Mouse (Mus musculus) MEL (cell line): ENCODE results near the gene Akt3.

Experiments used
- BHLHE40 ChIP-seq: IDR thresholded peaks from 2 replicates; pipeline ENCODE4 v1.6.1; 2012; ENCODE audit warnings: low read depth, mild to moderate bottlenecking, inconsistent platforms, low read length, improper control_type of control experiment, borderline replicate concordance
- CHD1 ChIP-seq: IDR thresholded peaks from 2 replicates; pipeline ENCODE4 v1.6.1; 2012; ENCODE audit warnings: low read depth, mild to moderate bottlenecking, inconsistent platforms, low read length, improper control_type of control experiment
- JUND ChIP-seq: IDR thresholded peaks from 2 replicates; pipeline ENCODE4 v1.6.1; 2011; ENCODE audit warnings: low read depth, mild to moderate bottlenecking, improper control_type of control experiment, low read length
- MYC ChIP-seq: IDR thresholded peaks from 2 replicates; pipeline ENCODE4 v1.6.1; 2011; ENCODE audit warnings: low read depth, mild to moderate bottlenecking, low read length, improper control_type of control experiment, moderate library complexity
- POLR2A ChIP-seq, 2 experiments: IDR thresholded peaks; 2 replicates each; pipeline ENCODE4 v1.6.1; 2011 to 2012; ENCODE audit warnings: low read length in 2 of 2, mild to moderate bottlenecking in 2 of 2, control low read depth in 1 of 2, improper control_type of control experiment in 1 of 2, low read depth in 1 of 2, moderate library complexity in 1 of 2; ENCODE audit not compliant: control insufficient read depth in 1 of 2, insufficient read depth in 1 of 2, poor library complexity in 1 of 2

GRCm38 (mm10) chr1:177307549-177307948, 49.5 kb upstream of the Akt3 start:
- TF ChIP-seq CHD1 = no peak
- no peak for TF ChIP-seq POLR2A (IDR thresholded peaks at IDR 0.05; ENCODE audit: control insufficient read depth in 1 of 2, insufficient read depth in 1 of 2, low read depth in 1 of 2, low read length in 2 of 2, poor library complexity in 1 of 2)
- TF ChIP-seq JUND = no peak
- TF ChIP-seq MYC = no peak
- no peak for TF ChIP-seq BHLHE40
